Mouse (Mus musculus) ovary, adult 18-20 months (tissue): ENCODE measurements around the gene Pbld2.
"Not testable (repeated sequence)": the region's sequence is repeated elsewhere in the genome, so short reads cannot be mapped to it uniquely, and the experiment has no call there.

Experiments
- DNase-seq: peaks from one replicate; pipeline ENCODE4 v3.0.0; 2022; ENCODE audit warnings: low spot score, mixed read lengths

Gene Pbld2

DNA sequence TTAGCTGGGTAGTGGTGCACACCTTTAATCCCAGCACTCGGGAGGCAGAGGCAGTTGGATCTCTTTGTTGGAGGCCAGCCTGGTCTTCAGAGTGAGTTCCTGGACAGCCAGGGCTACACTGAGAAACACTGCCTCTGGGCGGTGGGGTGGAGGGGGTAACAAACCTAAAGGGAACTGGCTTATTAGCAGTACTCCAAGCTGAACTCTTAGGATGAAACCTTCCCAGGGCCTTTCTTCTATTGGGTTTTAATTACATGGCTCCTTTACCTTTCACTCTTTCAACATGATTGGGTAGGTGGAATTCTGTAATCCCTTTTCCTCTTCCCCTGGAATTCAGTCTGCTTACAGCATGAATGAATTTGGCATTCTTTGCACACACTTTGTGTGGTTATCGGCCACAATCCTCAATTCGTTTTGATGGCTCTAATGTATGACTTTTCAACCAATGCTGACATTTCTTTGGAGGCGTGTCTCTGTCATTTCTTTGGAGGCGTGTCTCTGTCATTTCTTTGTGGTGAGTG, 1.4 kb downstream of the Pbld2 start:
- no peak for DNase-seq

DNA sequence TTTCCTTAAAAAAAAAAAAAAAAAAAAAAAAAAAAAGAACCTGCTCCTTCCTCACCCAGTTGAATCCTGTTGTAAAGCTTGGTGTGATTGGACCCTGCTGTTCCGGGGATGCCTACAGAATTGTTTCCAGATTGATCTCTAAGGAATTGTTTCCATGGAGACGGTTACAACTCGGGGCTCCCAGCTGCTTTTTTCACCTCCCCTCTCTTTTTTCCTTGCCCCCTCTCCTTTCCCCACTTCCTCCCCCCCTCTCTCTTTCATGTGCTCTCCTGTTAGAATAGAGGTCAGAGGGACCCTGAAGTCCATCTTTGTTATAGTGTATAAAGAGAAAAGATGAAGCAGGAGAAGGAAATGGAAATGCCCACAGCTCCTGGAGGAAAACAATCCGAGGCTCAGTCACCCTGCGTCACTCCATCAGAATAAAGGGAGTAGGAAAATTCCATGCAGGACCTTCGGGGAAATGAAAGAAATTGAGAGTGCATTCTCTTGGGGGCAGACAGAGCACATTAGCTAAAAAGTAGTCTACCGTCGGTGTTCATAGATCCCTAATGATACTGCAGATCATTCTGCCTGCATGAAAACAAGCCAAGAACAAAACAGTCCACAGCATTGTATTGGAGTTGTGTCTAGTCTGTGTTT, 2.2 kb downstream of the Pbld2 start:
- no peak for DNase-seq

DNA sequence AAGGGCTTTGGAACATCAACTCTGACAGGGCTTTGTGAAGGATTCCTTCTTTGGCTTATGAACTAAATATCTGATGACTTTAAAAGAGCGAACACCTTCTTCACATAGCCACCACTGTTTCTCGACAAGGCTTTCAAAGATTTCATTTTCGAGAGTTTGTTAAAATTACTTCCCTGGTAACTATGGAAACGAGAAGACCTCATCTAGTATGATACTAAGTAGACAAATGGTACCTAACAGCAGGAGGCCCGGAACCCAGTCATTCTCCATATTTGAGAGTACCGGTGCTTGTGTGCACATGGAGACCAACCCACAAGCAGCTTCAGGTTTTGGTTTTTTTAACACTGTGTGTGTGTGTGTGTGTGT, 2.7 kb downstream of the Pbld2 start:
- DNase-seq, result no peak

DNA sequence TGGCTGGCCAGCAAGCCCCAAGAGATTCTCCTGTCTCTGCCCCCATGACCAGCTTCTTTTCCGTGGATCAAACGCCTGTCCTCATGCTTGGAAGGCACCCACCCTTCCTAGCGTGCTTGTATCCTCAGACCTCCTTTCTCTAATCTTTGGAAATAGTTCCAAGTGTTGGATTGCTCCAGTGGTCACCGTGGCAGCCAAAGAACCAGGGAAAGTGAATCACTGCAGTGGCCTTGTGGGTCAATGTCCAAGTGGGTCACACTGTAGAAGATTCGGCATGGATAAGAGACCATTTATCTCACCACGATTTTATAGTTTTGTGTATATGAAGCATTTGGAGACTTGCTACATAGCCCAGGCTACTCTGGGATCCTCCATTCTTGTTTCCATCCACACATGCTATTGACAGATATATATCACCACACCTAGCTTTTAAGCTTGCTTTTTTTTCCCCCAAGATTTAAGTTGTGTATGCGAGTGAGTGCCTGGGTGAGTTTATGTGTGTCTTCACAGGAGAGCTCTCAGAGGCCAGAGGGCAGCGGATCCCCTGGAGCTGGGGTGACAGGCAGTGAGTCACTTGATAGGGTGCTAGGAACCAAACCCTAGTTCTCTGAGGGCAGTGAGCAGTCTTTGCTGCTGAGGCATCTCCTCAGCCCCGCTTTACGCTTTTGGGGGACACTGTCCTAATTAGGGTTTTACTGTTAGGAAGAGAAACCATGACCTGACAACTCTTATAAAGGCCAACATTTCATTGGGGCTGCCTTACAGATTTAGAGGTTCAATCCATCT, 3.5 kb downstream of the Pbld2 start:
- DNase-seq, result no peak

DNA sequence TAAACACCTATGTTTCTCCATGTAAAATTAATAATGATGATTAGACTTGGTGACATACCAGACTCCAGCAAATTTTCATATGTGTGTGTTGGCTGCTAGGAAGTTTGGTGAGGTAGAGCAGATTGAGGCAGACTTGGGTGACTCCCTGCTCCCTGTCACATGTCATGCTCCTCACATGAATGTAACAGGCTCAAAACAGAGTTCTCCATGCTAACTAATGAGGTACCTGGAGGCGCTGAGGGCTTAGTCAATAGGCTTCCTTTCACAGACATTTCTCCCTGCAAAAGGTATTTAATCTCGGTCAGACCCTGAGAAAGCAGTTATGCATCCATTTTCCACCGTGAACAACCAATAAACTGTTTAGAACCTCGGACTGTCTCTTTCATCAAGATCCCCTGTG, 4.3 kb downstream of the Pbld2 start:
- no peak for DNase-seq

DNA sequence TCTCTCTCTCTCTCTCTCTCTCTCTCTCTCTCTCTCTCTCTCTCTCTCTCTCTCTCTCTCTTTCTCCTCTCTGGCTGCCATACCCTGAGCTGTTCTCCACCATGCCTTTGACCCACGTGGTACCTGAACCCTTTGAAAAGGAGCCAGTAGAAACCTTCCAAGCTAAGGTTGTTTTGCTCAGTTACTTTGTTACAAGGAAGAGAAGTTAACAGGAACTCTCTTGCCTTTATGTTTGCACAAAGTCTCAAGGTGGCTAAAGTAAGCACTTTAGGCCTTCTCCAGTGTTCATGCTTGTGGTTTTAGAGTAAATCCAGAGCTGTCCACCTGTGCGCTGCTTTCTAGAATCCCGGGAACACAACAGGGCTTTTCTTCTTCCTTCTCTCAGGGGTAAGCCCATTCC, 8.2 kb downstream of the Pbld2 start:
- DNase-seq, result no peak

DNA sequence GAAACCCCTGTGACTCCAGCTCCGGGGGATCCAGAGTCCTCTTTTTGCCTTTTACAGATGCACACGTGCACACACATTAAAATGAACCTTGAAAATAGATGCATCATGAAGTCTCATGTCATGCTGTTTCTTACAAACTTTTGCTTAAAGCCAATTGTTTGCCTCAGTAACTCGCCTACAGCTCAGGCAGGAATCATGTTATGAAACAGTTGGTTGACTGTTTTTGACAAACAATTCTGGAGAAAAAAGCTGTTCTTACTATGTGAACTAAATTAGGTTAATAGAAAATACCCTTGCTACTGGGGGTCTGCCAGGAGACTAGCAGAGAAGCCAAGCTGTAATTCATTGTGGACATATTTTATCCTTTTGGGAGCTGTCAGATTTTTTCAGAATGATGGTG, 8.8 kb downstream of the Pbld2 start:
- no peak for DNase-seq

DNA sequence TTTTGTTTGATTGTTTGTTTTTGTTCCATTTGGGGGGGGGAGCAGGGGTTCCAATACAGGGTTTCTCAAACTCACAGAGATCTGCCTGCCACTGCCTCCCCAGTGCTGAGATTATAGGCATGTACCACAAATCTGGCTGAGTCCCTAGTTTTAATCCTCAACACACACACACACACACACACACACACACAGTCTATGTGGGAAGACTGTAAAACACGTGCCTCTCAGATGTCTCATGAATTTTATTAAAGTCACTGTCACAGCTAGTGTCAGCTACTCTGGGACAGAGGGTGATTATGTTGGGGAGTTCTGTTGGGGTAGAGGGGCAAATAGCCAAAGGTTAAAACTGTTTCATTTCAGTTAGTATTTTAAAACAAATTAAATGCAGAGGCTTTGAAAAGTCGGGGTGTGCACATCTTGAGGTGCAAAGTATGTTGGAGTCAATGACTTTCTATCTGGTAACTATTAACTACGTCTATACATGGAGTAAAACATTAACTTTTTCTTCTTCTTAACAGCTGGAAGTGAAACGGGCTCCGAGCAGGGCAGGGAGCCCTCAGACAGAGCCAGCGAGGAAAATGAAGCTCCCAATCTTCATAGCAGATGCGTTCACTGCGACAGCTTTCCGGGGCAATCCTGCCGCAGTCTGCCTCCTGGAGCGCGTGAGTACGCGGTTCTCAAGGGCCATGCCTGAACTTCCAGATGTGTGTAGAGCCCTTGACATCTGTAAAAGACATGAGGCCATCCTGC, 14.6 kb downstream of the Pbld2 start:
- no peak for DNase-seq

DNA sequence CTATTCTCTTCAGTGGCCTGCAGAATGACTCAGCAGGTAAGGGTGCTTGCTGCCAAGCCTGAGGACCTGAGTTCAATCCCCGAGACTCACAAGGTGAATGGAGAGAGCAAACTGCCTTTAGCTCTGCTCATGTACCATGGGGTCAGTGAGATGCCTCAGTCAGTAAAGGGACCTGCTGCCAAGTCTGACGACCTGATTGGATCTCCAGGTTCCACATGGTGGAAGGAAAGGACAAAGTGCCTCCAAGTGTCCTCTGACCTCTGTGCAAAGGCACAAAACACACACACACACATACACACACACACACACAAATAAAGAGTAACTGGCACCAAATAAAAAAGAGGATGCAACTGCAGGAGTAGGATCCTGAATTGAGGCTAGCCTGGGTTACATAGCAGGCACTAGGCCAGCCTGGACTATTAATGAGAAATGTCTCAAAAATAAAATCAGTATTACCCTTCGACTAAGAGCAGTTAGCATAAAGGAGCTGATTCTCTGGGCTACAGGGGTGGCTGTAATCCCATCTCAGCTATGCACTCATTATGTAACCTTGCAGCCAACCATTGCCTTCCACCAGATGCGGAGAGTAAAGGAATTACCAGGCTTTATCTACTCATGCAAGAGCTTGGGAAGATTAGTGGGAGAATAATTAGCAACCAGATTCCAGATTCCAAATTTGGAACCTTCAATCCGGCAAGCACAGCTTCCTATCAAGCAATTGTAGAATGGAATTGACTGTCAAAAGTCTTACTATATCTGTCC, 15.9 kb downstream of the Pbld2 start:
- no peak for DNase-seq

DNA sequence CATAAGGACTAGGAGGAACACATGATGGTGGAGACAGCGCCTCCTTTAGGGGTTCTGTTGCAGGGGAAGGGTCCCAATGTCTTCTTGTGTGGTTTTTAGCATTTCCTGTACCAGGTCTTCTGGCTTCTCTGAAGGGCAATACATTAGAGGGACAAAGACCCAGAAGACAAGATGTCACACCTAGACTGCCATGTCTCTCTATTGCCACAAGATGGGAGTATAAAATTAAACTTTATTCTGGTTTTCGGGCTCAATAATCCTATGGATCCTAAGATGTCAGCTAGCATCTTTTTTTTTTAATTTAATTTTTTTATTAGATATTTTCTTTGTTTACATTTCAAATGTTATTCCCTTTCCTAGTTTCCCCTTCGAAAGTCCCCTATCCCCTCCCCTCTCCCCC, 19.0 kb downstream of the Pbld2 start:
- DNase-seq, result no peak

DNA sequence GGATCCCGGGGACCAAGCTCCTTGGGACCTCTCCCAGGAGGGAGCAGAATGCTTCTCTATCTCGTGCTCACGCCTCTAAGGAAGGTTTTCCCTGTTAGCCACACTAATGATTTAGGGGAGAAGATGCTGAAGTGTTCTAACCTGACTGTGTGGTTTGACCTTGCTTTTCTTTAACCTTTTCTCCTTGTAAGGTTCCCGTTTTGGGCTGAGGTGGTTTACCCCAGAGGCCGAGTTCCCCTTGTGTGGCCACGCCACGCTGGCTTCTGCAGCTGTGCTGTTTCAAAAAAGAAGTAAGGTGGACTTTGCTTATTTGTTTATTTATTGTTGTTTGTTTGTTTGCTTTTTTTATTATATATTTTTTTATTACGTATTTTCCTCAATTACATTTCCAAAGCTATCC, 23.6 kb downstream of the Pbld2 start:
- no peak for DNase-seq

DNA sequence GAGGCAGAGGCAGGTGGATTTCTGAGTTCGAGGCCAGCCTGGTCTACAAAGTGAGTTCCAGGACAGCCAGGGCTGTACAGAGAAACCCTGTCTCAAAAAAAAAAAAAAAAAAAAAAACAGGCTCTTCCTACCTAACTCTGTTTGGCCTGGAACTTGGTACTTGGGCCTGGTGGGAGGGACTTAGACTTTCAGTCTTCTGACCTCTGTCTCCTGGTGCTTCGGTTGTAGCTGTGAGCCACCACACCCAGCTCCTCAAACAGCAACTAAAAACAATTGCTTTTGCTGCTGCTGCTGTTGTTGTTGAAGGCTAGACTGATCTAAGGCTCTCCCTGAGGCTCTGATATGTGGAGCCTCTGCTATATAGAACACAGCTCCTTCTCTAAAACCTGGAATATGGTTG, 25.0 kb downstream of the Pbld2 start:
- no peak for DNase-seq

DNA sequence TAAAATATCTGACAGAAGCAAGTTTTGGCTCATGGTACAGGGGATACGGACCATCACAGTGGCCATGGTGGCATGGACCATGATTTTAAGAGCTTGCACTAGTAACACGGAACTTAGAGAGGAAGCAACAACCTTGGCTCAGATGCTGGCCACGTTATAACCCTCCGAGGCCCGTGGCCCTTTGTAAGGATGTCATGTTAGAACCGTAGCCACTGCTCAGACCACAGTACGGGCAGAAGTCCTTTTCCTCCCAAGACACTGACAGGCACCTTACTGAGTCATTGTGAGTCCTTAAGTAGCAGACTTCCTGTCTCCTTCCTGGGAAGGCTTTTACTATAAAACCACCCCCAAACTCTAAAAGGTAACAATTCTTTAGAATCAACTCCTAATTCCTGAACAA, 27.2 kb downstream of the Pbld2 start:
- DNase-seq, result no peak

DNA sequence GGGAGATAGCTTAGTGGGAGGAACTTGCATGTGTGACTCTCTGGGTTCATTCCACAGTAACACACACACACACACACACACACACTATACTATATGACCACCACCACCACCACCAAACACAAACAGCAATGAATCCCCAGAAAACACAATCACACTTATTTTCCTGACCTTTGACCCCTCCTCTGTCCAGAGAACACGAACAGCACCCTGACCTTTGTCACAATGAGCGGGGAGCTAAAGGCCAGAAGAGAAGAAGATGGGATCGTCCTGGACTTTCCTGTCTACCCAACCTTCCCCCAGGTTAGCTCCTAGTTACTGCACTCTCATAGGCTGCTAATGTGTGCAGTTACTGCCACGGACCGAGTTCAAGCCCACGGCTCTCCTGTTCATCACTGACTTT, 27.9 kb downstream of the Pbld2 start:
- DNase-seq, result no peak

DNA sequence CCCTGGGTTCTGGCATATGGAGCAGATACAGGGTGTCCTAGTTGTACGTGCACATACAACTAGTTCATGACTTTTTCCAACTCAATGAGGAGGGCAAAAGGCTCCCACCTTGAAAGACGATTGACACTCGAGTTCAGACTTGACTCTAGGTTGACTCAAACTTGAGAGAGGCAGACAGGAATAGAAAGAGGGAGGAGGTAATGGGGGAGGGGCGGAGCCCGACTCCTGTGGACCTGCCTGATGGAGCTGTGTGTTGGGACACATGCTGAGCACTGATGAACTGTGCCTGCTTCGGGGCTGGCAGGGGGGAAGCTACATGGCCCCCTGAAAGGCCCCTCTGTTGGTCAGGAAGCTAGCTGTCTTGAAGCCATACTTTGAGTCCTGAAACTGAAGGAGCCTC, 28.9 kb downstream of the Pbld2 start:
- DNase-seq, result no peak

DNA sequence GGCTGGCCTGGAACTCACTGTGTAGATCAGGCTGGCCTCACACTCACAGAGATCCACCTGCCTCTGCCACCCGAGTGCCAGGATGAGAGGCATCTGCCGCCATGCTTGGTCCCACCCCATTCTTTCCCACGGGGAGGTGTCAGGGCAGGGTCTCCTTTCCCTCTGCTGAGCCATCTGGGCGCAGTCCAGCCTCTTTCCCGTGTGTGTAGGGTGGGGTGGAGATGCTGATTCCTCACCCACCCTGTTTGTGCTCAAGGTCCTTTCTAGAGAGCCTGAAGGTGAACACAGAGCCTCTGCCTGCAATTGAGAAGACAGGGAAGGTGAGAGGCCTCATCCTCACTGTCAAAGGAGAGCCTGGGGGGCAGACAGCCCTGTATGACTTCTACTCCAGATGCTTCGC, 30.0 kb downstream of the Pbld2 start:
- not testable (repeated sequence) for DNase-seq

DNA sequence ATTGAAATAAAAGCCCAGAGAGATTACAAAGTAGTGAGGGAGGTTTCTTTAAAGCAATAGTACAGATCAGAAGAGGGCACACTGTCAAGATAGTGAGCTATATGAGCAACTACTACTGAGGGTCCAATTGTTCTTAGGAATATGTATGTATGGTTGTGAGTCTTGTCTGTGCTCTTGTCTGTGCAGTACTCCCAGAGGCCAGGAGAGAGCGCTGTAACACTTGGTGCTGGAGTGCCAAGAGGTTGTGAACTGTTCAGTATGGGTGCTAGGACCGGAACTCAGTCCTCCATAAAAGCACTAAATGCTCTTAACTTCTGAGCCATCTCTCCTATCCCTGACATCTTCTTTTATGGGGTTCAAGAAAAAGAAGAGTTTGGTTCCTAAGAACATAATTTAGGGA, 30.5 kb downstream of the Pbld2 start:
- no peak for DNase-seq

DNA sequence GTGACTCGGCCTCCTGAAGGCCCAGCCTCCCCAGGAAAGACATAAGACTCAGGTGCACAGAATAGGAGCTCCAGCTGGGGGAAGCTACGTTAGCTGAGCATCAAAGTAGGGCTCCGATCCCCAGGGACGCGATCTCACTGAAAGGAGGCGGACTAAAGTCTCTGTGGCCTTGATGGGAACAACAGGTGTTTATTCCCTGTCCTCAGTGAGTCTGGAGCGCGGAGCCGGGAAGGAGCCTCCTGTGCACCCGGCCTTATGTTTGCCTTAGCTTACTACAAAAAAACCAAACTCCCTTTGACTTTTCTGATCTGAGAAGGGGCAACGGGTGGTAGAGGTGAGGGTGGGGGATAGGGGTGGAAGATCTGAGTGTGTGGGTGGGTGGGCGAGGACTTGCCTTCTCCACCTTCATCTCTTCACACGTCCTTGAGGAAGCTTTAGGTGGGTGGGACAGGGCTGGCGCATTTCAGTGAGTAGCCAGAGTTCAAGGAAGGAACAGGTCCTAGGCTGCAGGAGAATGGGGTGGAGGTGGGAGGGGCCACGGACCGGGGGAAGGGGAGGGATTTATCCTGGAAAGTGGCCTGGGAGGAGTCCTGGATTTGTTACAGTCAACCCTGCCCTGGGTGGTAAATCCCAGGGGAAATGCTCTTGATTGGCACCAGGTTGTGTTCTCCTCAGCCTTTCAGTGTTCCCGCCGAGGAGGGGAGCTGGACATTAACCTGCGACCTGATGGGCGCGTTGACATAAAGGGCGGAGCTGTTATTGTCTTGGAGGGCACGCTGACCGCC, 33.0 kb downstream of the Pbld2 start:
- DNase-seq, result peak; percentile 9

DNA sequence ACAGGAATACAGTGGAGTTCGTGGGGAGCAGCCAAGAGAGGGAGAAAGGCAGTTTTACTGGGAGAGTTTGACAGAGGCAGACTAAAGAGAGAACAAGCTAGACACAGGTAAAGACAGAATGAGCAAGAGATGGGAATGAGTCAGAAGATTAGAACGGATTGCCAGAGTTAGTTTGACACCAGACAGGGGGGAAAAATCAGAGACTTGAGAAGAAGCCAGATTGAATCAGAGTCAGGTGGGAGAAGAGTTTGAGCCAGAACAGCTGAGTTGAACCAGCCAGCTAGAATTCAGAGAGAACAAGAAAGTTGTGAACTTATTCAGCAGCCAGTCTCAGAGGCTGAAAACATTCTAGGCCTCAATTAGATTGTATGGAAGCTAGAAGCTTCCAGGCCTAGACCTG, 35.7 kb downstream of the Pbld2 start, which contains the start of gene Pbld1:
Gene Pbld1 (plus strand): TSS at position 301 of the 400 bp plus-strand sequence.
- DNase-seq, result no peak

DNA sequence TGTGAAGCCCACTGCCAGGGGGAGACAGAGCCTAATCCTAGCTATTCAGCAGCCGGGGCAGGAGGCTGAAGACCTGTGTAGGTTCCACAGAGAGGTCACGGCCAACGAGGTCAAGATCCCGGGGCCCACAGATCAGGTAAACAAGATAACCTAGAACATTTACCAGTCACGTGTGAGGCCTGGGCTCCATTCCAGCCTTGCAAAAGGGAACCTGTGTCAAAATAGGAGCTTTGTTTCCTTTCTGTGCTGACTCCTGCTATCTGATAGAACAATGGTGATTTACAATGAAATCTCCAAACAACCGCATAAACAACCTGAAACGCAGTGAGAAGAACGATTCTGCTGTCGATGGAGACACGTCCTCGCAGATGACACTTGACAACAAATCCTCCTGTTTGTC, 36.3 kb downstream of the Pbld2 start:
- peak; percentile 11 for DNase-seq

DNA sequence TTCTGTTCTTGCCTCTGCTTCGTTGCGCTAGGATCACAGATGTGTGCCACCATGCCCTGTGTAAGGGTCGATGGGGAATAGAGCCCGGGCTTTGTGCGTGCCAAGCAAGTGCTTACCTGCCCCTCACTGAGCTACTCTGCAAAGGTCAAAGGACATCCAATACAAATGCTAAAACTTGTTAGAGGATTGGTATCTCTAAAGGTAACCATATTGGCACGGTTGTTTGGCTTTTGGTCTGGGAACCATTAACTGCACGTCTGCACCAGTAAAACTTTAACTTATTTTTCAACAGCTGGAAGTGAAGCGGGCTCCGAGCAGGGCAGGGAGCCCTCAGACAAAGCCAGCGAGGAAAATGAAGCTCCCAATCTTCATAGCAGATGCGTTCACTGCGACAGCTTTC, 37.2 kb downstream of the Pbld2 start:
- DNase-seq, result no peak
